Mouse (Mus musculus): ENCODE measurements around the gene Ice1. TPM values are rescaled to one million over a fixed set of nuclear protein-coding genes. Genes with fewer than 3 reads are reported as not detected.

The Ice1 gene
- total RNA-seq, 2 experiments from 2014 or later = 79.1 to 81.6 TPM

Other genes starting within 250 kb of the Ice1 start
- 1 to 10 TPM; 6.5 TPM for gene Adamts16, start 204.2 kb upstream of the Ice1 start, total RNA-seq (2021)